Mouse (Mus musculus) embryonic facial prominence, embryonic 10.5 days (tissue): ENCODE results near the gene Zbtb16. TPM values are rescaled to one million over a fixed set of nuclear protein-coding genes. Genes with fewer than 3 reads are reported as not detected.
A peak's percentile ranks its signal among the peaks of the same experiment; 100 is the strongest.

Experiments
- DNase-seq: peaks from one replicate; pipeline ENCODE4 v3.0.0-alpha.2; 2017; ENCODE audit warnings: low spot score
- H3K27ac ChIP-seq: fragments of 300-500 bp; sonication (generic); replicated peaks from 2 replicates; pipeline ENCODE4 v1.5.1; 2016; ENCODE audit warnings: mild to moderate bottlenecking
- H3K27me3 ChIP-seq: fragments of 300-500 bp; sonication (generic); replicated peaks from 2 replicates; pipeline ENCODE4 v1.6.1; 2016; ENCODE audit warnings: low read depth, mild to moderate bottlenecking; ENCODE audit not compliant: poor library complexity, severe bottlenecking
- H3K36me3 ChIP-seq: fragments of 300-500 bp; sonication (generic); replicated peaks from 2 replicates; pipeline ENCODE4 v1.6.1; 2016; ENCODE audit warnings: mild to moderate bottlenecking, moderate library complexity
- H3K4me1 ChIP-seq: fragments of 300-500 bp; sonication (generic); 2 replicates; pipeline ENCODE4 v1.6.1; 2016
- H3K4me3 ChIP-seq: fragments of 300-500 bp; sonication (generic); 2 replicates; pipeline ENCODE4 v1.5.1; 2016; ENCODE audit warnings: mild to moderate bottlenecking, moderate library complexity
- H3K9me3 ChIP-seq: fragments of 300-500 bp; sonication (generic); 2 replicates; pipeline ENCODE4 v1.6.1; 2016; ENCODE audit warnings: mild to moderate bottlenecking
- WGBS: fragments of 180-500 bp; shearing (Covaris S2); methylation state at CpG from one replicate; pipeline ENCODE4 v1.1.7; 2016; 5-methylcytosine and 5-hydroxymethylcytosine counted together
- polyA plus RNA-seq: library from polyadenylated mRNA; unstranded; fragments of >200 nt; fragmentation: Nextera tagmentation; extraction: Ambion mirVana; gene quantifications from 2 replicates; pipeline ENCODE4 v1.2.1, GENCODE M21; 2016

The Zbtb16 gene
- polyA plus RNA-seq, 1 experiment from 2014 or later = 15.8 TPM

GRCm38 (mm10) chr9:48612542-48612941 lies 223.5 kb downstream of the Zbtb16 start:
- Histone ChIP-seq H3K4me3 (no peak overlapping the region), H3K4me1 (peaks cover 19% of the 10 kb centered on the region), H3K9me3 (no peaks in the 10 kb centered on the region), H3K36me3 (no peaks in the 10 kb centered on the region), H3K27me3 (0 out of 2 replicates have a peak, but pooled peaks cover 5% of the 10 kb centered on the region), H3K27ac (no peak overlapping the region)
- DNase-seq = peak; percentile 3
- WGBS = 86% methylated on average over 5 of the region's 5 CpGs

GRCm38 (mm10) chr9:48611032-48611431 lies 225.0 kb downstream of the Zbtb16 start:
- peak; percentile 10 for DNase-seq
- Histone ChIP-seq H3K4me1 (peaks cover 8% of the 10 kb centered on the region), H3K9me3 (no peaks in the 10 kb centered on the region)

GRCm38 (mm10) chr9:48609734-48610133 lies 226.3 kb downstream of the Zbtb16 start:
- Histone ChIP-seq H3K27me3 (0 out of 2 replicates have a peak, but pooled peaks cover 5% of the 10 kb centered on the region), H3K27ac (no peak overlapping the region), H3K4me3 (no peak overlapping the region), H3K9me3 (no peaks in the 10 kb centered on the region), H3K36me3 (no peaks in the 10 kb centered on the region), H3K4me1 (peaks cover 11% of the 10 kb centered on the region)
- DNase-seq = peak; percentile 4
- WGBS = 77% methylated on average over 4 of the region's 4 CpGs

More at GRCm38 (mm10) chr9:48611032-48611431, 225.0 kb downstream of the Zbtb16 start:
- no peak overlapping the region for H3K4me3 ChIP-seq
- no peak overlapping the region for H3K27ac ChIP-seq
- 0 out of 2 replicates have a peak, but pooled peaks cover 5% of the 10 kb centered on the region for H3K27me3 ChIP-seq
- H3K36me3 ChIP-seq = no peaks in the 10 kb centered on the region
- 33% methylated on average over 1 of the region's 1 CpGs for WGBS

- Histone ChIP-seq H3K4me3 (no peak overlapping the region), H3K9me3 (no peaks in the 10 kb centered on the region), H3K36me3 (no peaks in the 10 kb centered on the region), H3K4me1 (peaks cover 11% of the 10 kb centered on the region), H3K27ac (no peak overlapping the region), H3K27me3 (0 out of 2 replicates have a peak, but pooled peaks cover under 1% of the 10 kb centered on the region)
- no peak for DNase-seq
- 76% methylated on average over 7 of the region's 7 CpGs for WGBS
Observed at GRCm38 (mm10) chr9:48607417-48607816, 228.6 kb downstream of the Zbtb16 start.

GRCm38 (mm10) chr9:48606171-48606570 lies 229.9 kb downstream of the Zbtb16 start:
- no peaks in the 10 kb centered on the region for H3K27me3 ChIP-seq
- H3K4me3 ChIP-seq = no peak overlapping the region
- peaks cover 8% of the 10 kb centered on the region for H3K4me1 ChIP-seq
- WGBS = 90% methylated on average over 7 of the region's 7 CpGs
- H3K9me3 ChIP-seq = no peaks in the 10 kb centered on the region
- no peak for DNase-seq
- no peak overlapping the region for H3K27ac ChIP-seq
- H3K36me3 ChIP-seq = no peaks in the 10 kb centered on the region

- H3K27ac ChIP-seq = no peak overlapping the region
- no peaks in the 10 kb centered on the region for H3K27me3 ChIP-seq
- peaks cover 5% of the 10 kb centered on the region for H3K4me1 ChIP-seq
- H3K4me3 ChIP-seq = no peak overlapping the region
- no peaks in the 10 kb centered on the region for H3K36me3 ChIP-seq
- no peak for DNase-seq
- 92% methylated on average over 5 of the region's 5 CpGs for WGBS
- H3K9me3 ChIP-seq = no peaks in the 10 kb centered on the region
Observed at GRCm38 (mm10) chr9:48605697-48606096, 230.3 kb downstream of the Zbtb16 start.

GRCm38 (mm10) chr9:48604939-48605598 lies 231.0 kb downstream of the Zbtb16 start, which contains the start of gene Nnmt:
Nnmt (minus strand) TSS chr9:48605153.
- 43% methylated on average over 8 of the region's 8 CpGs for WGBS
- no peak for DNase-seq
- H3K27ac ChIP-seq = no peak within 1 kb of the TSS
- H3K36me3 ChIP-seq = no peaks in the 10 kb centered on the region
- H3K9me3 ChIP-seq = no peaks in the 10 kb centered on the region
- no peak within 1 kb of the TSS for H3K4me3 ChIP-seq
- H3K4me1 ChIP-seq = peaks cover 5% of the 10 kb centered on the region
- no peaks in the 10 kb centered on the region for H3K27me3 ChIP-seq

Other genes with a start within 250 kb of the Zbtb16 start
- 0.59 and 0.61 TPM in 2 replicates for gene Nnmt, start 231.1 kb downstream of the Zbtb16 start, polyA plus RNA-seq
- 1.0 and 4.7 TPM in 2 replicates for gene Htr3a, start 74.9 kb upstream of the Zbtb16 start, polyA plus RNA-seq
- 1.1 and 2.1 TPM in 2 replicates for gene Htr3b, start 128.8 kb upstream of the Zbtb16 start, polyA plus RNA-seq
- gene Usp28, start 149.2 kb upstream of the Zbtb16 start, polyA plus RNA-seq = 52.8 and 55.1 TPM in 2 replicates
- 55.6 and 59.1 TPM in 2 replicates for gene Zw10, start 219.4 kb upstream of the Zbtb16 start, polyA plus RNA-seq
- gene Tmprss5, start 245.0 kb upstream of the Zbtb16 start, polyA plus RNA-seq = 0.50 and 0.92 TPM in 2 replicates